Mouse (Mus musculus): ENCODE measurements at regions not wholly inside any gene's neighbourhood (a gene's known extent, or its start where the extent isn't known, plus 50 kb on each side); places are given as distances from the start of the nearest gene placed in this dataset.

DNA sequence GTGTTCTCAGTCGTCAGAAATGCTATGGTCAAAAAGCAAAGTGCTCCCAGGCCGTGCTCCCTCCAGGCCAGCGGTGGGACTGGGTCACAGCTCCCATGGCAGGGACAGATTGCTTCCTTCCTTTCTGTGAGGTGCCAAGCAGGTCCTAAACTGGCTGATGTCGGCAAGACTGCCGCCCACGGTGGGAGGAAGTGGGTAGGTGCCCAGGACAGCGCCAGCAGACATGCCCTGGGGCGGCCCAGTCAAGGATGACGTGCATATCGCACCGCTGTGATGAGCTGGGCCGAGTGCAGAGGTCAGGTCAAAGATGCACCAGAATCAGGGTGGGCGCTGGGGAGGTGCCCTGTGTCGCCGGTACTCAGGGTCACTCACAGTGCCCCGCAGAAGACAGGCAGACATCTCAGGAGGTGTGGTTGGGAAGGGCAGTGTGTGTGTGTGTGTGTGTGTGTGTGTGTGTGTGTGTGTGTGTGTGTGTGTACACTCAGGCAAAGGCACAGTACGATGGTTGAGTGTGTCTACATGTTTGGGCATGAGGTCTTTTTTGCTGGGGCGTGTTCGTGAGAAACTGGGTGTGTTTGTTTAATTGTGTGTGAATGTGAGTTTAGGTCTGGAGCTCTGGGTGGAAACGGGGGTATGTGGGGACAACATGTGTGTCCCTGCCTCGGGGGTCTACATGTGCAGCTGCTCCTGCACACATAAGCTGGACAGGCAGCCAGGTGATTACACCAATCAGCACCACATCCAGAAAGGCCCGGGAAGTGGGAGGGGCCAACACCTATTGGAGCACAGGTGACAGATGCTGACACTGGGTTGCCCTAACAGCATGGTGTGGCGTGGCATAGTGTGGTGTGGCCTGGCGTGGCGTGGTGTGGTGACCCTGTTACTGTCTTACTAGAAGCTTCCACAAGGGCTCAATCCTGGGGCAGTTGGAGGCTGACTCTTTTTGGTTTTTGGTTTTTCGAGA, 100.5 kb upstream of the Ptpn1 start:
- no peaks in the 10 kb centered on the region; the same call in 1 of the 2 replicates for H3K27me3 ChIP-seq (ENCODE audit: low read depth, poor library complexity, severe bottlenecking)
- H3K36me3 ChIP-seq = no peaks in the 10 kb centered on the region
- WGBS = 89% methylated on average over 26 of the region's 26 CpGs
- H3K4me3 ChIP-seq = no peak overlapping the region
- H3K9me3 ChIP-seq (replicated peaks) = no peaks in the 10 kb centered on the region
- DNase-seq (ENCODE audit: low spot score) = no peak
- peaks cover 18% of the 10 kb centered on the region for H3K4me1 ChIP-seq
- H3K27ac ChIP-seq (replicated peaks) = 0 out of 2 replicates have a peak overlapping the region, but pooled peaks have one; percentile 4

DNA sequence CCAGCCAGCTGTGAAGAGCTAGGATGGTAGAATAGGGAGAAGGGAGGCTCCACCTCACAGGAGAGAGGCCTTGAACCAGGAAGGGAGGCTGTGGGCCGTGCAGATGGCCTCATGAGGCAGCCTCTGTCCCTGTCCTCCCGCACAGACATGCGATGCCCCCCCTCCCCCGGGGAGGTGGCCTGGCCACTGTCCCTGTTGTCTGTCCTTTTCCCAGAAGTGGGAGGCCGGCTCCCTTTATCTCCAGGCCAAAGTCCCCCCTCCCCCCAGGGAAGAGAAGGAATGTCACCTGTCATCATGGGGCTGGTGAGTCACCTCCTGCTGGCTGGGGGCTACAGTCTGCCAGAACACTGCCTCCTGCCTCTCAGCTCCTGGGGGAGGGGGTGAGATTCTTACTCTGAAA, 103.6 kb upstream of the Ptpn1 start:
- WGBS = 61% methylated on average over 5 of the region's 5 CpGs
- DNase-seq (ENCODE audit: low spot score) = no peak
- Histone ChIP-seq H3K9me3 (replicated peaks) (no peaks in the 10 kb centered on the region), H3K36me3 (no peaks in the 10 kb centered on the region), H3K4me3 (no peak overlapping the region), H3K27ac (replicated peaks) (peak overlapping the region; percentile 58; the same call in 1 of the 2 replicates), H3K27me3 (ENCODE audit: low read depth, poor library complexity, severe bottlenecking) (no peaks in the 10 kb centered on the region), H3K4me1 (peaks cover 37% of the 10 kb centered on the region)

DNA sequence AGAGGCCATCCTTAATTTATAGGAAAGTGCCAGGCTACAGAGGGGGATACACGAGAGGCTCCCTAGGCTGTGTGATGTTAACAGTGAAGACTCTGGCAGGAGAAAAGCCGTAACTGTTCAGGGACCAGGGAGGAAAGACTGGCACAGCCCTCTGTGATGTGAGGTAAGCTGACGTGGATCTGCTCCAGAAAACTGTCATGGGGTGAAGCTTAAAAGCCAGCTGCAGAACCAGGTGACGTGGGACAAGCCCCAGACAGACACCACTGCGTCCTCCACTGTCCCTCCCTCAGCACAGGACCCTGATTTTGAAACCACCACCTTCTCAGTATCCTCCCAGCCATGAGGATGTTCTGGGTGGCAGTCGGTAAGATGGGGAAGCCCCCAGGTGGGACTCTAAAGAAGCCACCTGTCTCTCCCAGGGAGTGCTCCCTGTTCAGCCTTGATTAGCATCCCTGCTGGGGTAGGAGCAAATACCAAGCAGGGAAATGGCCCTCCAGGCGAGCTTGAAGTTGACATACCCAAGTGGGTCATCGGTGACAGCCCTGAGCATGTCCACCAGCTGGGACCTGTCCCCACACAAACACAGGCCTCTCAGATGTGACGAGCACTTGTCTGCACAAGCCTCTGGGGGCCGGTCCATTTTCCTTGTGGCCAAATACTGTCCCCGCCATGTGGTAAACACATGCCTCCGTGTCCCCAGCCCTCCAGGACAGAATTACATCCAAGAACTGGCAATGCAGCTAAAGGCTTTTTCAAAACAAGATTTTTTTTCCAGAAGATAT, 104.7 kb upstream of the Ptpn1 start:
- no peak overlapping the region for H3K27ac ChIP-seq (replicated peaks)
- WGBS = 63% methylated on average over 12 of the region's 12 CpGs

DNA sequence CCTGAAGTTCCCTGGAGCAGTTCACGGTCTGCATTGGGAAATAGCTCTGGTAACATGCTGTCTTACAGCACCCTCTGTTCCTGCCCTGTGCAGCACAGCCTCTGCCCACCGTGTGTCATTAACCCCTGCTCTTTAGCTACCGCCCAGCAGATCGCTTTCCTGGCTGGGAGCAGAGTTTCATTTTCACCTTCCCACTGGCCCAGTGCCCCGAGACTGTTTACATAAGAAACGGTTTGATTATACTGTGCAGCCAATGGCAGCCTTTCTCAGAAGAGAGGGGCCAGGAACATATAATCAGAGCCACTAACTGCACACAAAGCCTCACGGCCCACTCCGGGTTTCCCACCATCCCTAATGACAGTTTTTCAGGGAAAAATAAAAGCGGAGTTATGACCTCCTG, 108.3 kb upstream of the Ptpn1 start:
- no peak overlapping the region for H3K4me3 ChIP-seq
- no peaks in the 10 kb centered on the region for H3K9me3 ChIP-seq (replicated peaks)
- DNase-seq (ENCODE audit: low spot score) = no peak
- 62% methylated on average over 9 of the region's 9 CpGs for WGBS
- H3K4me1 ChIP-seq = peaks cover 35% of the 10 kb centered on the region
- no peaks in the 10 kb centered on the region for H3K36me3 ChIP-seq
- peak overlapping the region; percentile 59; the same call in 1 of the 2 replicates for H3K27ac ChIP-seq (replicated peaks)
- no peaks in the 10 kb centered on the region for H3K27me3 ChIP-seq (ENCODE audit: low read depth, poor library complexity, severe bottlenecking)

More for the DNA sequence above, 104.7 kb upstream of the Ptpn1 start:
- Histone ChIP-seq H3K9me3 (replicated peaks) (no peaks in the 10 kb centered on the region), H3K4me3 (no peak overlapping the region), H3K36me3 (no peaks in the 10 kb centered on the region), H3K4me1 (peaks cover 35% of the 10 kb centered on the region), H3K27me3 (ENCODE audit: low read depth, poor library complexity, severe bottlenecking) (no peaks in the 10 kb centered on the region)
- no peak for DNase-seq (ENCODE audit: low spot score)

DNA sequence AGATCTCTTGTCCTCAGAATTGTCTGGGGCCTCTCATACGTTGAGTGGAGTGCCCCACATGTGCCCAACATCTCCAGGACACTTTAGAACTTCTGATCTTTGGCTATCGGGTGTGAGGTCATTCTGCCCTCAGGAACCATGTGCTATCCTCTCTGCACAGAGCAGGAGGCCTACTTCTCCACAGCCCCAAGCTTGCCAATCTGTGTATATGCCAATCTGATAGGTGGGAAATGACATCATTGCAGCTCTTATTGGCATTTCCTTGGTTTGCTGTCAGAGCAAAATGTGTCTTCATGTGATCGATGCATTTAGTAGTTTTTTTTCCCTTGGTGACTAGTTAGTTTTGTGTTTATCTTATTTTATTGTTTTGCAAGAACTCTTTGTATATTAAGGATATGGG, 108.8 kb upstream of the Ptpn1 start:
- Histone ChIP-seq H3K4me1 (peaks cover 31% of the 10 kb centered on the region), H3K4me3 (no peak overlapping the region), H3K9me3 (replicated peaks) (no peaks in the 10 kb centered on the region), H3K27me3 (ENCODE audit: low read depth, poor library complexity, severe bottlenecking) (no peaks in the 10 kb centered on the region), H3K36me3 (no peaks in the 10 kb centered on the region), H3K27ac (replicated peaks) (no peak overlapping the region)
- 91% methylated on average over 3 of the region's 3 CpGs for WGBS
- no peak for DNase-seq (ENCODE audit: low spot score)

DNA sequence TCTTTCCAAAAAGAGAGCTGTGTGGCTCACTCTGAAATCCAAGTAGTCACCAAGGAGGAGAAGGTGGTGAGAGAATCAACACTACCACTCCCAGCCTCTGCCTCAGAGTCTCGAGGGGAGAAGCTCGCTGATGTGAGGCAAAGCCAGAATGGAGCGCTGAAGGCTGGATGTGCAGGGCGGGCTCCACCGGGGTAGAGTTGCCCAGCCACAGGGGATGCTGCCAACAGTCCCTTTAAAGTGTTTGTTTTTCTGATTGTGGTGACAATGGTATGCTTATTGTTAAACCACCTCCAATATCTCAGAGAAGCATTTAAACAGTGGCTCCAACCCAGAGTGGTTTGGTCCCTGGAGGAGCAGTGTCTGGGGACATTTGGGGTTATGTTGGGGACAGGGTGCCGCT, 110.7 kb upstream of the Ptpn1 start:
- no peaks in the 10 kb centered on the region for H3K27me3 ChIP-seq (ENCODE audit: low read depth, poor library complexity, severe bottlenecking)
- peaks cover 25% of the 10 kb centered on the region for H3K4me1 ChIP-seq
- WGBS = 85% methylated on average over 6 of the region's 6 CpGs
- DNase-seq (ENCODE audit: low spot score) = no peak
- no peaks in the 10 kb centered on the region for H3K36me3 ChIP-seq
- no peak overlapping the region for H3K27ac ChIP-seq (replicated peaks)
- H3K9me3 ChIP-seq (replicated peaks) = no peaks in the 10 kb centered on the region
- H3K4me3 ChIP-seq = no peak overlapping the region

DNA sequence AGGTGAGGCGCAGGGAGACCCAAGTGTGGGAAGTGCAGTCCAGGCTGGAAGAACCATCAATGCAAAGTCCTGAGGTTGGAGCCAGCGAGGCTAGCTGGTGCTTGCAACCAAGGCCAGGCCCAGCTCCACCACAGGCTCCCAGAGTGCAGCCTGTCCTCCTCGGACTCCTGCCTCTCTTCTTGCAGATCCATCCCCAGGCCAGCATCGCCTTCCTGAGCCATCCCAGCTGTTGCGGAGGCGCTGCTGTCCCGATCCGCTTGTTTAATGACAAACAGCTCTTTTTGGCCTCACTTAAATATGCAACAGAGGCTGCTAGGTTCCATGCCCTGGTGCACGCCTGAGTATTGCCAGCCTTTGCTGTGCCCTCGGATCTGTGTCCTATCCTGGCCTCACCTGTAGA, 113.1 kb upstream of the Ptpn1 start:
- Histone ChIP-seq H3K4me3 (no peak overlapping the region), H3K36me3 (no peaks in the 10 kb centered on the region), H3K27ac (replicated peaks) (0 out of 2 replicates have a peak overlapping the region, but pooled peaks have one; percentile 18), H3K27me3 (ENCODE audit: low read depth, poor library complexity, severe bottlenecking) (no peaks in the 10 kb centered on the region), H3K9me3 (replicated peaks) (no peaks in the 10 kb centered on the region), H3K4me1 (peaks cover 5% of the 10 kb centered on the region)
- 90% methylated on average over 10 of the region's 10 CpGs for WGBS
- DNase-seq (ENCODE audit: low spot score) = no peak

DNA sequence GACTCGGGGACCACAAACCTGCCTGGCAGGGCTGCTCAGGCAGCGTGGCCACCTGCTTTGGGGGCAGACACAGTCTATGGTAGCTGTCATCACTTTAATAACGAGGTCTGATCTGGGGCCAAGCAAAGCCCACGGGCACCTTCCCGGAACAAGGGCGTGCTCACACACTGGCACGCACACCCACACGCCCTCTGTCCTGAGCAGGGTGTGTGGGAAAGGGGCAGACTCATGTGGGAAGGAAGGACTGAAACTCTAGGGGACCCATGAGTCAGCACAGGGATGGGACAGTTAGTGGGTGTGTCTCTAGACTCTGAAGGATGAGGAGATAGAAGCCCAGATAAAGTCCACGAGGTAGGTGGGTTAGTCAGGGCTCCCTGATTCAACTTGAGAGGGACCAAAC, 114.8 kb upstream of the Ptpn1 start:
- Histone ChIP-seq H3K27ac (replicated peaks) (no peak overlapping the region), H3K27me3 (ENCODE audit: low read depth, poor library complexity, severe bottlenecking) (no peaks in the 10 kb centered on the region), H3K9me3 (replicated peaks) (no peaks in the 10 kb centered on the region), H3K4me3 (no peak overlapping the region), H3K36me3 (no peaks in the 10 kb centered on the region), H3K4me1 (no peaks in the 10 kb centered on the region)
- WGBS = 87% methylated on average over 9 of the region's 9 CpGs
- no peak for DNase-seq (ENCODE audit: low spot score)

DNA sequence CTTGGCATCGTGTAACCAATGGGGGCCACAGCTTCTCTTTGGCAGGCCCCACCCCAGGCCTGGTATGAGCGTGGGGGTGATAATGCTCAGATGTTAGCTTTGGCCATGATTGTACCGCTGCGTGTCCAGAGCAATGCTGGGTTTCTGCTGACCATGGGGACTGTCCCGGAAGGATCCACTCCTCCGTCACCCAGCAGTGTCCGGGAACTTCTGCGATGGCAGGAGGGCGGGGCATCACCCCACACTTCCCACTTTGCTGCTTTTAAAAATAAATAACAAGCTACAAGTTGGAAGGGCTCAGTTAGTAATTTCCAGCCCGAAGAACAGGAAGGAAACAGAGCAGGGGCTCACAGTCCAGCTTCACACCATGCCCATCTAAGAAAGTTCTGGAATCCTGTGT, 116.7 kb upstream of the Ptpn1 start:
- H3K36me3 ChIP-seq = no peaks in the 10 kb centered on the region
- H3K27me3 ChIP-seq (ENCODE audit: low read depth, poor library complexity, severe bottlenecking) = no peaks in the 10 kb centered on the region
- no peak for DNase-seq (ENCODE audit: low spot score)
- H3K27ac ChIP-seq (replicated peaks) = no peak overlapping the region; the same call in 1 of the 2 replicates
- WGBS = 89% methylated on average over 10 of the region's 10 CpGs
- H3K4me1 ChIP-seq = no peaks in the 10 kb centered on the region
- no peak overlapping the region for H3K4me3 ChIP-seq
- H3K9me3 ChIP-seq (replicated peaks) = no peaks in the 10 kb centered on the region

DNA sequence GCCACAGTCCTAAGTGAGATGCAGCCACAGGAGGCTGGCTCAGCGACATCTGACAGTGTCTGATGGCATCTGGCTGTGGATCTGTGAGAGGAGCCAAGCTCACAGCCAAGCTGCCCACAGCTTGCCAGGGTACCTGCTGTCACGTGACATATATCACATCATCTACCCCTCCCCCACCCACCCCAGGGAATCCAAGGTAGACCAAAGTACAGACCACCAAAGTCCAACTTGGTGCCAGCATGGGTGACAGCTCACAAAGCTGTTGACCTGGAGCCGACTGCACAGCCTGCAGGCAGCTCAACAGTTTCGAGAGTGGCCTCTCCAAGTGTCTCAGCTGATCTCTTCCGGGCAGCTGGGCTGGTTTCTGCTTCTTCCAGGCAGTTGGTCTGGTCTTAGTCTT, 119.6 kb upstream of the Tmem189 start:
- no peak for DNase-seq (ENCODE audit: low spot score)

DNA sequence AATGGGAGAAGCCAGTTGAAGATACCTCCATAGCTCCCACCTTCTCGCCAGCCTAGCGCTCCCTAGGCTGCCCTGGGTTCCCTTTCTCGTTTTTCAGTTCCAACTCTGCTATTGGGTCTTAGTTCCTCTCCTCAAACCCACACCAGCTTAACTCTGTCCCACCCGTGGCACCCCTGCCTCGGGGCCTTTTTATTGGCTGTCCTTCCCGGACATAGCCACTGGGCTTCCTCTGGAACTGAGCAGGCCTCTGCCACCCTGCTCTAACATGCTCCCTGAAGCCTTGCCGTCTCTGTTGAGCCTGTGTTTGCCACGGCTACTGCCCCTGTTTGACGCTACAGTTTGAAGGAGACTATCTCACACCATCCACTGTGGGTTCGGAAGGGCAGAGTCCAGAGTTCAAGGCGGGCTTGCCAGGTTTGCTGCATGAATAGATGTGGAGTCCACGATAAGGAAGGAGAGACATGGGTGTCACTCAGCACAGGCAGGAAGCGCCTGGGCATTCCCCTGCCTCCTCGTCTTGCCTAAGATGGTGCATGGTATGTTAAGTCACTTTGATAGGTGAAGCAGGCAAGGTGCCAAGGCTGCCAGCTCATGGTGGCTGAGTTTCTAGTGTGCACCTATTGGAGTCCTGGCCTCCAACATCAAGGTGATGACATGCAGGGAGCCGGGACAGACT, 116.1 kb upstream of the Tmem189 start:
- no peak overlapping the region for H3K27ac ChIP-seq (replicated peaks)
- no peak overlapping the region for H3K4me3 ChIP-seq
- H3K4me1 ChIP-seq = peaks cover 4% of the 10 kb centered on the region
- WGBS = 85% methylated on average over 15 of the region's 15 CpGs
- H3K9me3 ChIP-seq (replicated peaks) = no peaks in the 10 kb centered on the region
- no peaks in the 10 kb centered on the region for H3K27me3 ChIP-seq (ENCODE audit: low read depth, poor library complexity, severe bottlenecking)
- no peak for DNase-seq (ENCODE audit: low spot score)
- no peaks in the 10 kb centered on the region for H3K36me3 ChIP-seq

More for the DNA sequence above, 119.6 kb upstream of the Tmem189 start:
- Histone ChIP-seq H3K4me3 (no peak overlapping the region), H3K9me3 (replicated peaks) (no peaks in the 10 kb centered on the region), H3K36me3 (no peaks in the 10 kb centered on the region), H3K27me3 (ENCODE audit: low read depth, poor library complexity, severe bottlenecking) (no peaks in the 10 kb centered on the region), H3K4me1 (no peaks in the 10 kb centered on the region), H3K27ac (replicated peaks) (no peak overlapping the region)
- 91% methylated on average over 5 of the region's 5 CpGs for whole genome bisulfite sequencing

DNA sequence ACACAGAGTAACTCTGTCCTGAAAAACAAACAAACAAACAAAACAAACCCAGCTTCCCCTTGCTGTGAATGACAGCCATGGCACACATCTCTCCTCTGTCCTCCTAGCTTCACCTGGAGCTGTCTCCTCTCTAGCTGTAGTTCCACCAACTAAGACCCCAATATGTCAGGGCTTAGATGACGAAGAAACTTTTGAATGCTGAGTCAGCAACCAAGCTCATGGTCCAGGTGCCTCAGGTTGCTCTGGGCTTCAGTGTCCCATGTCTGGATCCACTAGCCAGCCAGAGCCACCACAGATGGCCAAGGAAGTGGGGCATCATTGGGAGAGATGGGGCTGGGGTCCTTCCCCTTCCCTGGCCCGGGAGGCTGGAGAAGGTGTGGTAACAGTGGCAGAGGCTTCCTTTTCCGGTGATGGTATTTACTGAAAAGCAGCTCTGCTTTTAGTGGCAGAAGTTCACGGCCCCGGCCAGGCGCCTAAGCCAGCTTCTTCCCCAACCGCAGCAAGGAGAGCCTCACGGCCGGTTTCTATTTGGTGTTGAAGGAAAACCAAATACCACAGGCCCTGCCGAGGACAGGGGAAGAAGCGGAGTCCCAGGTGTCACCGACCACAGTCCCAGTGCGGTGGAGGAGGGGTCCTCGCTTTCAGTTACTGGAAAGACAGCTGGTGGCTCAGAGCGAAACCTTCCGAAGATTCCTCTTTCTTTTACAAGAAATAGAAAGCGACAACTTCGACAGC, 115.0 kb upstream of the Tmem189 start:
- no peak overlapping the region for H3K27ac ChIP-seq (replicated peaks)
- H3K9me3 ChIP-seq (replicated peaks) = no peaks in the 10 kb centered on the region
- H3K36me3 ChIP-seq = no peaks in the 10 kb centered on the region
- peaks cover 9% of the 10 kb centered on the region for H3K4me1 ChIP-seq
- 76% methylated on average over 18 of the region's 18 CpGs for WGBS
- H3K27me3 ChIP-seq (ENCODE audit: low read depth, poor library complexity, severe bottlenecking) = no peaks in the 10 kb centered on the region
- DNase-seq (ENCODE audit: low spot score) = no peak
- H3K4me3 ChIP-seq = no peak overlapping the region

All from midbrain, embryonic 10.5 days (tissue).